Mouse (Mus musculus): ENCODE results near the gene Tnrc6b. TPM values are rescaled to one million over a fixed set of nuclear protein-coding genes. Genes with fewer than 3 reads are reported as not detected.

Gene Tnrc6b
- polyA plus RNA-seq (2012; fragmentation: generic; extraction: Trizol): 9.4 TPM
- long read RNA-seq, experiment 1, partial matches to known transcripts: 7 of 11 reads
- long read RNA-seq, experiment 1, other reads (novel, unspliced or antisense): 4 of 11 reads
- long read RNA-seq, experiment 2, full-length matches to known transcripts: 2 of 15 reads
- long read RNA-seq, experiment 2, partial matches to known transcripts: 6 of 15 reads
- long read RNA-seq, experiment 2, other reads (novel, unspliced or antisense): 7 of 15 reads

DNA sequence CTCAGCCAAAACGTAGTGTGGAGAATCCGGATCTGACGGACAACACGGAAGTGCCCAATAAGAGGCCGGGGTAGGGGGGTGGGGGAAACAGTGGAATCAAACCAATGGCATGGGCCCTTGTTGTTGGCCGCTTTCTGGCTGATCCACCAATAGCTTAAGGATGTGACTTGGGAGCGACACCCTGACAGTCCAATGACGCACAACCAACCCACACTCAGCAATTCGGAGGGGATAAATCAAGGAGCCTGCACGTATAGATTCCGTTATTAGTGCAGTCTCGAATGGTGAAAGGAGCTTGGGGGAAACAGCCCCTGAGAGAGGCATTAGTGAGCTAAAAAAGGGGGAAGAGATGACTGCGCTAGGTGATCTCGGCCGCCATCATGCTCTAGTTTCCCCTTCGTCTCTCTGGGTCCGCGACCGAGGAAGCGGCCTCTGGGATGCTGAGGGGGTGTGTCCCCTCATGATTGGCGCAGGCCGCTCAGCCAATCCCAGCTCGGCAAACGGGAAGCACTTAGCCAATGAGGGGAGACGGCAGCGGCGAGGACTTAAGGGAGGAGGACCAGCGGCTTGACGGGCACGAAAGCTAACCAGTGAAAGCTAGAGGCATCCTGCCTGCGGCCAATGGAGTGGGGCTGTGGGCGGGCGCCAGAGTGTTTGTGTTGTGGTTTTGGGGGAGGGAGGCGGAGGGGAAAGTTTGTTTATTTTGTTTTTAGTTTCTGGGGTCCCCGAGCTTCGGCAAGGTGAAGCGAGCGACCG, at the start of gene Tnrc6b:
Gene Tnrc6b (plus strand): TSS at position 706 of the 756 bp plus-strand sequence.
- TF ChIP-seq MAX (IDR thresholded peaks at IDR 0.05) (peak; percentile 44), MYOD1 (IDR thresholded peaks at IDR 0.05; ENCODE audit: control insufficient read depth, insufficient read length, low read depth) (no peak)
- H3K4me3 ChIP-seq (ENCODE audit: insufficient read depth, poor library complexity, severe bottlenecking): peak within 1 kb of the TSS; percentile 83

DNA sequence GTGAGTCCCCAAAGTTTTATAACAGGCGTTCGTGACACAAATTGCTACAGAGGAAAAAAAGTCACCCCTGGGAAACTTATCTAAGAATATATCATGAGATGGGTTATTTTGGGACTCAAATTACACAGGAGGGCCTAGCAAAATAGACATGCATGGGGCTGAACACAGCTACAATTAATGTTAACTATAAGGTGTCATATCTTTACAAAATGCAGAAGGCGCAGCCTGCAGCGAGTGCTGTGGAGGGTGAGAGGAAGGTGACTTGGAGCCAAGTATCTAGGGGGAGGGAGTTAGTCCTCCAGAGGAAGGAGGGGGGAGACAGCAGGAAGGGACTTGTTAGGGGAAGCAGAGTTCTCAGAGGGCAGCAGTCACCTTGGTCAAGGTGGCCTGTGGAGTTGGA, 46.7 kb upstream of the Tnrc6b start:
- Histone ChIP-seq H3K36me3 (ENCODE audit: control insufficient read depth, insufficient read depth) (no peaks in the 10 kb centered on the region), H3K27me3 (ENCODE audit: control insufficient read depth, insufficient read depth, insufficient read length) (no peaks in the 10 kb centered on the region), H3K79me2 (ENCODE audit: control insufficient read depth, insufficient read depth) (no peaks in the 10 kb centered on the region), H3ac (ENCODE audit: control insufficient read depth, insufficient read length, low read depth) (no peak overlapping the region), H3K4me3 (ENCODE audit: insufficient read depth, poor library complexity, severe bottlenecking) (no peak overlapping the region), H3K79me3 (ENCODE audit: low read depth) (no peaks in the 10 kb centered on the region)
- TF ChIP-seq FOSL1 (IDR thresholded peaks at IDR 0.05; ENCODE audit: insufficient read depth, low read length, poor library complexity, severe bottlenecking) (no peak), USF1 (IDR thresholded peaks at IDR 0.05; ENCODE audit: low read depth) (no peak), MAX (IDR thresholded peaks at IDR 0.05) (no peak), MYOD1 (IDR thresholded peaks at IDR 0.05; ENCODE audit: control insufficient read depth, insufficient read length, low read depth) (no peak), MYOG (IDR thresholded peaks at IDR 0.05; ENCODE audit: control insufficient read depth, extremely low read depth, insufficient read length) (no peak), CEBPB (IDR thresholded peaks at IDR 0.05; ENCODE audit: low read depth) (no peak), CTCF (IDR thresholded peaks at IDR 0.05; ENCODE audit: control insufficient read depth, insufficient read depth, insufficient read length) (no peak)

More for the DNA sequence above, at the start of gene Tnrc6b:
- no peaks in the 10 kb centered on the region for H3K36me3 ChIP-seq (ENCODE audit: control insufficient read depth, insufficient read depth)
- H3ac ChIP-seq (ENCODE audit: control insufficient read depth, insufficient read length, low read depth): peak within 1 kb of the TSS; percentile 60
- H3K79me2 ChIP-seq (ENCODE audit: control insufficient read depth, insufficient read depth): no peaks in the 10 kb centered on the region
- H3K79me3 ChIP-seq (ENCODE audit: low read depth): no peaks in the 10 kb centered on the region
- no peaks in the 10 kb centered on the region for H3K27me3 ChIP-seq (ENCODE audit: control insufficient read depth, insufficient read depth, insufficient read length)

DNA sequence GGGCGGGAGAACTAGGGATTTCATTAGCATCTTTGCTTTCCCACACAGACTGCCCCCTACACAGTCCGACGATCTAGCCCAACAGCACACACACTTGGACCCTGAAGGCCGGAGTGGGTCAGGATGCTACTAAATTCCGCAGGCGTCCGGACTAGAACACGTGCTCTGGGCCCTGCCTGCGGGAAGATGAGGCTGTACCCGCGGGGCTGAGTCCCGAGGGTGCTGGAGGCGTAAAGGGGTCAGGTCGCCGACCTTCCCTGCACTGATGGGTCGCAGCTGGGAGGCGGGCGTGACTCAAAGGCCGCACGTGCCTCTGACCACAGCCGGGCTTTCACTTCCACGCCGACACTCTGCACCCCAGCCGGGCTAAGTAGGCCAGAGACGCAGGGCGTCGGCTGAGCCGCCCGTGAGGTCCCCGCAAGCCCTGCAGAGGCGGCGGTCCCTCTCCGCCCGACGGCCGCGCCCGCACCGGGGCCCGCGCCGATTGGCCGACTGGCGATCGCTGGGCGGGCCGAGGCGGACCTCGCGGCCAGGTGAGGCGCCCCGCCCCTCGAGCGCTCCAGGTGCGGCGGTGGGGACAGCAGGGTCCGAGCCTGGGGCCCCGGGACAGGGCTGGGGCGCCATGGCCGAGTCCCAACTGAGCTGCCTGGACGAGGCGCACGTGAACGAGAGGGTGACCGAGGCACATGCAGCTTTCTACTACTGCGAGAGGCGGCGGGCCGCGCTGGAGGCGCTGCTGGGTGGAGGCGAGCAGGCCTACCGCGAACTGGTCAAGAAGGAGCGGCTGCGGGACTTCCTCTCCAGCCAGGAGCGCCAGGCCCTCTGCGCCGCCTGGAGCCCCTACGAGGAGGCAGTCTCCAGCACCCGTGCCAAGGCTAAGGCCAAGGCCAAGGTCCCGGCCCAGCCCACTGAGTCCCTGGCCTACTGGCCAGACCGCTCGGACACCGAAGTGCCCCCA, 39.5 kb upstream of the Tnrc6b start, which contains the start of gene Fam83f:
Gene Fam83f (plus strand): TSS at position 553 of the 958 bp plus-strand sequence.
- no peaks in the 10 kb centered on the region for H3K27me3 ChIP-seq (ENCODE audit: control insufficient read depth, insufficient read depth, insufficient read length)
- no peak within 1 kb of the TSS for H3K4me3 ChIP-seq (ENCODE audit: insufficient read depth, poor library complexity, severe bottlenecking)
- H3K79me3 ChIP-seq (ENCODE audit: low read depth): no peaks in the 10 kb centered on the region
- H3K36me3 ChIP-seq (ENCODE audit: control insufficient read depth, insufficient read depth): no peaks in the 10 kb centered on the region
- no peaks in the 10 kb centered on the region for H3K79me2 ChIP-seq (ENCODE audit: control insufficient read depth, insufficient read depth)
- no peak within 1 kb of the TSS for H3ac ChIP-seq (ENCODE audit: control insufficient read depth, insufficient read length, low read depth)
- no peak for TF ChIP-seq MYOD1 (IDR thresholded peaks at IDR 0.05; ENCODE audit: control insufficient read depth, insufficient read length, low read depth)

DNA sequence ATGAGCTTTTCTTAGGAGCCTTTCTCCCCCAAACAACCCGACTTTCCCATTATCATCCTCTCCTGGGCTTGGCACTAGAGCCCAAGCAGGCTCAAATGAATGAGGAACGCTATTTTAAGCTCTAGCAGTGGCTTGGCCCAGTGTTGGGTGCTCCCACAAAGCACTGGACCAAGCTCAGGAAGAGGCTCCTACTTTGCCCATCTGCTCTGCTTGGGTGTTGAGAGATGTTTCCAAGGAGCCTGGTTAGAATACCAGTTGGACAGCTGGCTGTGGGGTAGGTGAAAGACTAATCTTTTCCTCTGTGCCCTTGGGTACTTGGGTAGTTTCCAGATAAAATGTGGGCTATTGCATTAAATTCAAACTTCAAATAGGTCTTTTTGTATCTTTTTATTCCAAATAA, 38.3 kb upstream of the Tnrc6b start:
- Histone ChIP-seq H3K4me3 (ENCODE audit: insufficient read depth, poor library complexity, severe bottlenecking) (no peak overlapping the region), H3K36me3 (ENCODE audit: control insufficient read depth, insufficient read depth) (no peaks in the 10 kb centered on the region), H3ac (ENCODE audit: control insufficient read depth, insufficient read length, low read depth) (no peak overlapping the region), H3K79me2 (ENCODE audit: control insufficient read depth, insufficient read depth) (no peaks in the 10 kb centered on the region), H3K79me3 (ENCODE audit: low read depth) (no peaks in the 10 kb centered on the region), H3K27me3 (ENCODE audit: control insufficient read depth, insufficient read depth, insufficient read length) (no peaks in the 10 kb centered on the region)
- TF ChIP-seq CTCF (IDR thresholded peaks at IDR 0.05; ENCODE audit: control insufficient read depth, insufficient read depth, insufficient read length): no peak
- TF ChIP-seq MYOG (IDR thresholded peaks at IDR 0.05; ENCODE audit: control insufficient read depth, extremely low read depth, insufficient read length): no peak
- TF ChIP-seq CEBPB (IDR thresholded peaks at IDR 0.05; ENCODE audit: low read depth): no peak
- TF ChIP-seq FOSL1 (IDR thresholded peaks at IDR 0.05; ENCODE audit: insufficient read depth, low read length, poor library complexity, severe bottlenecking): no peak
- no peak for TF ChIP-seq USF1 (IDR thresholded peaks at IDR 0.05; ENCODE audit: low read depth)
- TF ChIP-seq MYOD1 (IDR thresholded peaks at IDR 0.05; ENCODE audit: control insufficient read depth, insufficient read length, low read depth): no peak

DNA sequence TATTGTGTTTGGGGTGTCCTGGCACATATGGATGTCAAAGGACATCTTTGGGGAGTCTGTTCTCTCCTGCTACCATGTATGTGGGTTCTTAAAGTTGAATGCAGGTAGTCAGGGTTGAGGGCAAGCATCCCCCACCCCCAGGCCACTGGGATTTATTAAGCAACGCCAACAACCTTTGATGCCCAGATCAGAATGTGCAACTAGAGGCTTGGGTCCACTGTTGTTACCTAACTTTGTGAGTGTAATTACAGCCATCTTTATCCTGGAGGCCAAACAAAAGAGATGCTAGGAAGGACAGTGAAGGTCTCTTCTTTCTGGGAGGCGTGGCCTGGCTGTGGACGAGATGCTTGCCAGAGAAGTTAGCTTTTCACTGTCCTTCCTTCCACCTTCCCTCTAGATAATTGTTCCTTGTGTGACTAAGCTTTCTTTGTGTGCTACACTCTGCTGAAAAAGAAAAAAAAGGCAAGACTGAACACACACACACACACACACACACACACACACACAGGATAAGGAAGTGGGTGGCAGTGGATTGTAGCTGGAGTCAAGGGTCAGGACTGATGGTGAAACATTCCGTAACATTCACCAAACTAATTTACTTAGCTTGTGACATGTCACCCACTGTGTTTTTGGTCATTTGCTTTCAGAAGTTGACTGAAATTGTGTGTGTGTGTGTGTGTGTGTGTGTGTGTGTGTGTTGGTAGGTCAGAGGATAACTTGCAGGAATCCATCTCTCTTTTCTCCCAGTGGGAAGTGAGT, 37.6 kb upstream of the Tnrc6b start:
- TF ChIP-seq FOSL1 (IDR thresholded peaks at IDR 0.05; ENCODE audit: insufficient read depth, low read length, poor library complexity, severe bottlenecking): no peak
- no peaks in the 10 kb centered on the region for H3K79me3 ChIP-seq (ENCODE audit: low read depth)
- H3K4me3 ChIP-seq (ENCODE audit: insufficient read depth, poor library complexity, severe bottlenecking): no peak overlapping the region
- no peaks in the 10 kb centered on the region for H3K27me3 ChIP-seq (ENCODE audit: control insufficient read depth, insufficient read depth, insufficient read length)
- no peaks in the 10 kb centered on the region for H3K36me3 ChIP-seq (ENCODE audit: control insufficient read depth, insufficient read depth)
- no peaks in the 10 kb centered on the region for H3K79me2 ChIP-seq (ENCODE audit: control insufficient read depth, insufficient read depth)
- no peak overlapping the region for H3ac ChIP-seq (ENCODE audit: control insufficient read depth, insufficient read length, low read depth)
